Mouse (Mus musculus): ENCODE data around the gene Nadsyn1. TPM values are rescaled to one million over a fixed set of nuclear protein-coding genes. Genes with fewer than 3 reads are reported as not detected.

The Nadsyn1 gene
- polyA plus RNA-seq, 1 experiment from 2014 or later, result 5.7 TPM

DNA sequence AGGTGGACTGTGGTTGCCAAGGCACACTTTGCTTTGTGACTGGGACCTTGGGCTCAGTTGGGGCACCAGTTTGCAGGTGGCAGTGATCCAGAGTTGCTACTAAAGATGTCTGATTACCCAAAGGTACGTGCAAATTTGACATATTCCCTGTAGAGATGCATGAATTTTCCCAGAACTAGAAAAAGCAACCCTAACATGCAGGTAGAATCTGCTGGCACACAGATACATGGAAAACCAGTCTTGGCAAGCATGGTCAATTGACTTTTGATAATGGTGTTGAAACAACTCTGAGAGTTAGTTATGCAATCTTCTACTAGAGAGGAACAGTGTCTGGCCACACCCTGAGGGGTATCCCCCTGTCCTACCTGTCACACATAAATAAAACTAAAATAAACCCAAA is 71.3 kb downstream of the Nadsyn1 start:
- H3K27me3 ChIP-seq (replicated peaks; ENCODE audit: control insufficient read depth, insufficient read depth, low read length), result peaks cover 6% of the 10 kb centered on the region; the same call in 1 of the 2 replicates
- no peak overlapping the region for H3K4me2 ChIP-seq (ENCODE audit: low read length)
- H3K9ac ChIP-seq (replicated peaks; ENCODE audit: low read depth, low read length), result no peak overlapping the region
- H3K4me3 ChIP-seq (replicated peaks; ENCODE audit: low read length), result no peak overlapping the region
- 63% methylated on average over 1 of the region's 1 CpGs for WGBS
- no peak overlapping the region for H3K27ac ChIP-seq (ENCODE audit: low read length)
- peaks cover 15% of the 10 kb centered on the region for H3K4me1 ChIP-seq (replicated peaks; ENCODE audit: control insufficient read depth, insufficient read depth, low read length)
- ATAC-seq, result no peak
- no peaks in the 10 kb centered on the region for H3K9me3 ChIP-seq (ENCODE audit: control insufficient read depth, low read length)
- H3K36me3 ChIP-seq (ENCODE audit: control insufficient read depth, insufficient read depth), result no peaks in the 10 kb centered on the region

DNA sequence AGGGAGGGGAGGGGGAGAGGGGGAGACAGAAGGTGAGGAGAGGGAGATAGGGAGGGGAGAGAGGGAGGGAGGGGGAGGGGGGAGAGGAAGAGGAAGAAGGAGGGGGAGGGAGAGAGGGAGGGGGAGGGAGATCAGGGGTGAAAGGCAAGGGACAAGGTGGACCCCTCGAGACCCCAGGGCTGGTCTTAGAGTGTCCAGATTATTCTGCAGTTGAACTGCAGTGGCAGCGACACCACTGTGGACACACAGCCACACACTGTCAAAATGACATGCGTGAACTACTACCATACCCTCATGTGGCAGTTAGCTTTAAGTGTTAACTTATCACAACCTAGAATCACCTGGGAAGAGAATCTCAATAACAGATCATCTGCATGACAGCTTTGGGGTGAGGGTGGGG is 73.6 kb downstream of the Nadsyn1 start:
- Histone ChIP-seq H3K4me3 (replicated peaks; ENCODE audit: low read length) (no peak overlapping the region), H3K36me3 (ENCODE audit: control insufficient read depth, insufficient read depth) (no peaks in the 10 kb centered on the region), H3K4me2 (ENCODE audit: low read length) (no peak overlapping the region), H3K27me3 (replicated peaks; ENCODE audit: control insufficient read depth, insufficient read depth, low read length) (no peaks in the 10 kb centered on the region), H3K9ac (replicated peaks; ENCODE audit: low read depth, low read length) (no peak overlapping the region), H3K27ac (ENCODE audit: low read length) (no peak overlapping the region), H3K4me1 (replicated peaks; ENCODE audit: control insufficient read depth, insufficient read depth, low read length) (peaks cover 15% of the 10 kb centered on the region), H3K9me3 (ENCODE audit: control insufficient read depth, low read length) (no peaks in the 10 kb centered on the region)
- 58% methylated on average over 3 of the region's 3 CpGs for WGBS
- no peak; the same call in 1 of the 2 replicates for ATAC-seq

DNA sequence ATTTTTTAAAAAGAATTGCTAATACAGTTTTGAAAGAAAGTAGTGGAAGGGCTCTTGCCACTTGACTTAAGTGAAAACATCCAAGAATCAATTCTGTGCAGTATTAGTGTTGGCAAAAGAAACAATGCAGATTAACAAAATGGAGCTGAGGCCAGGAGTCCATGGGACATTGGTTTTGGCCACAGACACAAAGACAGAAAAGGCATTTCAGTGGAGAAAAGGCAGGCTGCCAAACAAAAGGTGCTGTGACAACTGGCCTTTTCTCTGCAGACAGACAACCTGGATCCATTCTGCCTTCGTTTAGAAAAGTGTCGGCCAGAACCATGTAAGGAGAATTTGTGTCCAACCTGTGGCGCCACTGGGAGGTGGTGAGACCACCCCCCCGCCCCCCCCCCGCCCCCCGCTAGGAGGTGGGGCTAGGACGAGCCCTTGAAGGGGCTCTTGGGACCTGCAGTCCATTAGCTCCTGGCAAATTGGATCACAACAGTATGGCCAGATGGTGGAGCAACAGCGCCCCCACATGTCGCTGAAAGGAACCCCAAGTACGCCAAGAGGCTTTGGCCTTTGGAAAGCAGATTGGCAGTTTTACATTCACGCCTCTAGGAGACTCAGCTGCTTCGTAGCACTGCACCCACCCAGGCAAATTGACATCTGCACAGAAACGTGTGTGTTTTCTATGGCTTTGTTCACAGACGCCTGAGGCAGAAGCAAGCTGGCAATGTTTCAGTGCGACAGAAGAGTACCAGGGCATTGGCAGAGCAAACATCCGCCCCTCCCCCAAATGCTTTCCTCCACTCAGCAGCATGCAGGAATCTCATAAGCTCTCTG is 74.4 kb downstream of the Nadsyn1 start:
- under 1% methylated on average over 16 of the region's 16 CpGs for whole genome bisulfite sequencing
- Histone ChIP-seq H3K9ac (replicated peaks; ENCODE audit: low read depth, low read length) (peak overlapping the region; percentile 39), H3K4me2 (ENCODE audit: low read length) (peak overlapping the region; percentile 40), H3K4me3 (replicated peaks; ENCODE audit: low read length) (peak overlapping the region; percentile 13), H3K27me3 (replicated peaks; ENCODE audit: control insufficient read depth, insufficient read depth, low read length) (no peaks in the 10 kb centered on the region), H3K36me3 (ENCODE audit: control insufficient read depth, insufficient read depth) (no peaks in the 10 kb centered on the region), H3K4me1 (replicated peaks; ENCODE audit: control insufficient read depth, insufficient read depth, low read length) (peaks cover 15% of the 10 kb centered on the region), H3K9me3 (ENCODE audit: control insufficient read depth, low read length) (no peaks in the 10 kb centered on the region), H3K27ac (ENCODE audit: low read length) (peak overlapping the region; percentile 67)
- ATAC-seq, result peak; percentile 94

Small RNA genes within 50 kb of the gene (microRNA-seq; reads per million reads assigned to microRNA genes)
- gene Gm22064, result not detected

Other genes starting within 250 kb of the Nadsyn1 start
- 80.5 and 89.3 TPM in 2 replicates for gene Cars, start 222.8 kb downstream of the Nadsyn1 start, polyA plus RNA-seq (2015; fragmentation: Nextera tagmentation; extraction: Ambion mirVana)
- gene Tnfrsf26, start 194.1 kb downstream of the Nadsyn1 start, polyA plus RNA-seq (2015; fragmentation: Nextera tagmentation; extraction: Ambion mirVana), result 0.15 TPM in 1 of 2 replicates, not detected in the other
- 3.9 and 4.0 TPM in 2 replicates for gene Tnfrsf22, start 173.2 kb downstream of the Nadsyn1 start, polyA plus RNA-seq (2015; fragmentation: Nextera tagmentation; extraction: Ambion mirVana)
- gene Tnfrsf23, start 137.0 kb downstream of the Nadsyn1 start, polyA plus RNA-seq (2015; fragmentation: Nextera tagmentation; extraction: Ambion mirVana), result 0.61 and 0.76 TPM in 2 replicates
- 34.0 and 35.8 TPM in 2 replicates for gene Osbpl5, start 65.9 kb downstream of the Nadsyn1 start, polyA plus RNA-seq (2015; fragmentation: Nextera tagmentation; extraction: Ambion mirVana)
- gene Mrgprg, start 55.9 kb downstream of the Nadsyn1 start, polyA plus RNA-seq (2015; fragmentation: Nextera tagmentation; extraction: Ambion mirVana), result not detected in 2 replicates
- 4.0 and 5.8 TPM in 2 replicates for gene Mrgpre, start 38.3 kb downstream of the Nadsyn1 start, polyA plus RNA-seq (2015; fragmentation: Nextera tagmentation; extraction: Ambion mirVana)
- gene Dhcr7, start 296 bp upstream of the Nadsyn1 start, polyA plus RNA-seq (2015; fragmentation: Nextera tagmentation; extraction: Ambion mirVana), result 51.8 and 61.8 TPM in 2 replicates
- gene Gm498, start 44.0 kb upstream of the Nadsyn1 start, polyA plus RNA-seq (2015; fragmentation: Nextera tagmentation; extraction: Ambion mirVana), result not detected in 2 replicates
- gene Shank2, start 179.1 kb upstream of the Nadsyn1 start, polyA plus RNA-seq (2015; fragmentation: Nextera tagmentation; extraction: Ambion mirVana), result 7.1 and 9.7 TPM in 2 replicates

Data from forebrain, embryonic 16.5 days (tissue).